In genomic region chr7:125527901-125528580, GRCm38 (mm10) we compare ENCODE assay signal across 22 mouse cellular contexts. TPM values are rescaled to one million over a fixed set of nuclear protein-coding genes. Genes with fewer than 3 reads are reported as not detected.
DNase-seq lines count a peak whose midpoint lies in the region; TF ChIP-seq lines count a peak whose summit lies in the region.
"Had no signal": no experiment of that assay in that cellular context is flagged by ENCODE, and none has a peak within 500 bp of the region (broad histone marks: within the 10 kb centered on the region; RNA-seq: fewer than 3 reads in every experiment).

No protein-coding gene starts in this region.

- no peak for TF ChIP-seq CTCF in small intestine, adult 2 months (IDR thresholded peaks at IDR 0.05; ENCODE audit: extremely low read depth, insufficient read length, insufficient replicate concordance, low read depth, low read length)

- no peaks in the 10 kb centered on the region for H3K36me3 ChIP-seq in heart, embryonic 10.5 days
- H3K36me3 ChIP-seq in small intestine, adult 2 months (ENCODE audit: control insufficient read depth, insufficient read depth, low read length) = no peaks in the 10 kb centered on the region
- H3K36me3 ChIP-seq: embryonic facial prominence, embryonic 13.5 days; embryonic facial prominence, embryonic 15.5 days; forebrain, embryonic 10.5 days; forebrain, embryonic 12.5 days; forebrain, embryonic 15.5 days had no signal

- H3K4me3 ChIP-seq in heart, embryonic 10.5 days = no peak overlapping the region
- no peak overlapping the region for H3K4me3 ChIP-seq in small intestine, adult 2 months (ENCODE audit: low read depth, low read length)
- H3K4me3 ChIP-seq: embryonic facial prominence, embryonic 13.5 days; embryonic facial prominence, embryonic 15.5 days; erythroblast, embryonic 14.5 days; forebrain, embryonic 10.5 days; forebrain, embryonic 12.5 days; forebrain, embryonic 15.5 days had no signal

- H3K9me3 ChIP-seq in heart, embryonic 10.5 days = no peaks in the 10 kb centered on the region
- H3K9me3 ChIP-seq: embryonic facial prominence, embryonic 13.5 days; embryonic facial prominence, embryonic 15.5 days; forebrain, embryonic 10.5 days; forebrain, embryonic 12.5 days; forebrain, embryonic 15.5 days had no signal

- TF ChIP-seq POLR2A in small intestine, adult 2 months (IDR thresholded peaks at IDR 0.05; ENCODE audit: low read depth, low read length) = no peak

- WGBS in heart, embryonic 10.5 days = 87% methylated on average over 9 of the region's 9 CpGs
- 49% methylated on average over 9 of the region's 9 CpGs for WGBS in large intestine, adult 2 months
- 51% methylated on average over 9 of the region's 9 CpGs for WGBS in small intestine, adult 2 months

- no peak overlapping the region for H3K27ac ChIP-seq in heart, embryonic 10.5 days
- peak overlapping the region; percentile 20; the same call in 1 of the 2 replicates for H3K27ac ChIP-seq in small intestine, adult 2 months (ENCODE audit: insufficient read depth, low read depth, low read length)
- H3K27ac ChIP-seq: embryonic facial prominence, embryonic 13.5 days; embryonic facial prominence, embryonic 15.5 days; forebrain, embryonic 10.5 days; forebrain, embryonic 12.5 days; forebrain, embryonic 15.5 days had no signal

- peak; percentile 65 for DNase-seq in heart, embryonic 10.5 days (ENCODE audit: low spot score)
- no peak for DNase-seq in heart, postnatal 4 days
- peak; percentile 53 for DNase-seq in large intestine, adult 2 months (ENCODE audit: low read depth, low spot score)
- DNase-seq in urinary bladder, postnatal 14 days (ENCODE audit: low spot score) = no peak
- DNase-seq: adrenal gland, adult 2 months; adrenal gland, postnatal 10 days; adrenal gland, postnatal 25 days; cerebellum, adult 11 months; cerebellum, adult 18-20 months; cerebellum, adult 8-10 months; cerebellum, adult 9-11 months; cerebellum, postnatal 14 days; cerebellum, postnatal 36 days; embryo, embryonic 11 days; forebrain, postnatal 0 days had no signal

- peaks cover 2% of the 10 kb centered on the region; the same call in 1 of the 2 replicates for H3K4me1 ChIP-seq in heart, embryonic 10.5 days
- peaks cover 3% of the 10 kb centered on the region; the same call in 1 of the 2 replicates for H3K4me1 ChIP-seq in small intestine, adult 2 months (ENCODE audit: control insufficient read depth, insufficient read depth, insufficient read length, low read length)
- H3K4me1 ChIP-seq: embryonic facial prominence, embryonic 13.5 days; embryonic facial prominence, embryonic 15.5 days; forebrain, embryonic 10.5 days; forebrain, embryonic 12.5 days; forebrain, embryonic 15.5 days had no signal

- H3K27me3 ChIP-seq in heart, embryonic 10.5 days (ENCODE audit: insufficient read depth, poor library complexity, severe bottlenecking) = no peaks in the 10 kb centered on the region
- H3K27me3 ChIP-seq in small intestine, adult 2 months (ENCODE audit: control insufficient read depth, insufficient read depth, low read length) = no peaks in the 10 kb centered on the region
- H3K27me3 ChIP-seq: embryonic facial prominence, embryonic 13.5 days; embryonic facial prominence, embryonic 15.5 days; forebrain, embryonic 12.5 days; forebrain, embryonic 15.5 days had no signal

RNA-seq across cellular contexts. Expression of gene Il4ra, which starts 23.9 kb away (rescaled TPM):
- 2.2 and 3.4 TPM in 2 replicates for polyA plus RNA-seq in heart, embryonic 10.5 days (2016; fragmentation: Nextera tagmentation; extraction: Ambion mirVana)
- total RNA-seq in heart, postnatal 4 days (2021) = 10 to 100 TPM; 22.2 to 23.7 TPM
- 43.9 and 64.3 TPM in 2 replicates for polyA plus RNA-seq in large intestine, adult 2 months (2012; rRNA removed)
- polyA plus RNA-seq in small intestine, adult 2 months (2012; rRNA removed) = 31.8 and 51.7 TPM in 2 replicates

RNA-seq across cellular contexts. Expression of gene Nsmce1, which starts 36.6 kb away (rescaled TPM):
- polyA plus RNA-seq in heart, embryonic 10.5 days (2016; fragmentation: Nextera tagmentation; extraction: Ambion mirVana) = 122 and 123 TPM in 2 replicates
- total RNA-seq in heart, postnatal 4 days (2021) = 10 to 100 TPM; 43.3 to 46.1 TPM
- polyA plus RNA-seq in large intestine, adult 2 months (2012; rRNA removed) = 44.5 and 49.9 TPM in 2 replicates
- polyA plus RNA-seq in small intestine, adult 2 months (2012; rRNA removed) = 16.7 and 35.8 TPM in 2 replicates

Comparison
In these comparisons a context has a peak if more than half of its experiments do, and no peak if none do; other contexts are left out.
1. DNase-seq: peak in heart, embryonic 10.5 days (single experiment) and large intestine, adult 2 months (single experiment); none in heart, postnatal 4 days (single experiment) and urinary bladder, postnatal 14 days (single experiment).